Mouse (Mus musculus): ENCODE measurements around the gene Adcy2. TPM values are rescaled to one million over a fixed set of nuclear protein-coding genes. Genes with fewer than 3 reads are reported as not detected.

Adcy2 gene
- polyA plus RNA-seq (2012; rRNA removed), result 98.3 and 98.5 TPM in 2 replicates

GRCm38 (mm10) chr13:68998918-68999801, at the start of gene Adcy2:
TSS of gene Adcy2 (minus strand) at chr13:68999541.
- H3K27ac ChIP-seq (ENCODE audit: insufficient read depth, low read length), result peak within 1 kb of the TSS; percentile 88
- peaks cover 14% of the 10 kb centered on the region for H3K4me1 ChIP-seq (ENCODE audit: control insufficient read depth, insufficient read depth, low read length)
- TF ChIP-seq CTCF (IDR thresholded peaks at IDR 0.05; ENCODE audit: extremely low read depth, insufficient read depth, low read length) (no peak), POLR2A (IDR thresholded peaks at IDR 0.05; ENCODE audit: extremely low read depth, insufficient read depth, low read length) (no peak)
- H3K4me3 ChIP-seq (ENCODE audit: insufficient read depth, low read length), result peak within 1 kb of the TSS; percentile 70

GRCm38 (mm10) chr13:69036991-69037597, 37.8 kb upstream of the Adcy2 start:
- TF ChIP-seq POLR2A (IDR thresholded peaks at IDR 0.05; ENCODE audit: extremely low read depth, insufficient read depth, low read length), result no peak
- no peak for TF ChIP-seq CTCF (IDR thresholded peaks at IDR 0.05; ENCODE audit: extremely low read depth, insufficient read depth, low read length)
- H3K4me3 ChIP-seq (ENCODE audit: insufficient read depth, low read length), result no peak overlapping the region
- H3K27ac ChIP-seq (ENCODE audit: insufficient read depth, low read length), result 0 out of 2 replicates have a peak overlapping the region, but pooled peaks have one; percentile 41
- no peaks in the 10 kb centered on the region for H3K4me1 ChIP-seq (ENCODE audit: control insufficient read depth, insufficient read depth, low read length)

GRCm38 (mm10) chr13:69034621-69035020, 35.3 kb upstream of the Adcy2 start:
- Histone ChIP-seq H3K4me1 (ENCODE audit: control insufficient read depth, insufficient read depth, low read length) (no peaks in the 10 kb centered on the region), H3K27ac (ENCODE audit: insufficient read depth, low read length) (no peak overlapping the region), H3K4me3 (ENCODE audit: insufficient read depth, low read length) (no peak overlapping the region)
- TF ChIP-seq CTCF (IDR thresholded peaks at IDR 0.05; ENCODE audit: extremely low read depth, insufficient read depth, low read length) (no peak), POLR2A (IDR thresholded peaks at IDR 0.05; ENCODE audit: extremely low read depth, insufficient read depth, low read length) (no peak)

- H3K27ac ChIP-seq (ENCODE audit: insufficient read depth, low read length), result no peak overlapping the region
- H3K4me1 ChIP-seq (ENCODE audit: control insufficient read depth, insufficient read depth, low read length), result no peaks in the 10 kb centered on the region
- TF ChIP-seq CTCF (IDR thresholded peaks at IDR 0.05; ENCODE audit: extremely low read depth, insufficient read depth, low read length), result no peak
- TF ChIP-seq POLR2A (IDR thresholded peaks at IDR 0.05; ENCODE audit: extremely low read depth, insufficient read depth, low read length), result no peak
- H3K4me3 ChIP-seq (ENCODE audit: insufficient read depth, low read length), result no peak overlapping the region
These were observed 34.2 kb upstream of the Adcy2 start for GRCm38 (mm10) chr13:69033532-69033931.

GRCm38 (mm10) chr13:69029078-69029757, 29.9 kb upstream of the Adcy2 start:
- Histone ChIP-seq H3K27ac (ENCODE audit: insufficient read depth, low read length) (no peak overlapping the region), H3K4me1 (ENCODE audit: control insufficient read depth, insufficient read depth, low read length) (no peaks in the 10 kb centered on the region), H3K4me3 (ENCODE audit: insufficient read depth, low read length) (no peak overlapping the region)
- TF ChIP-seq CTCF (IDR thresholded peaks at IDR 0.05; ENCODE audit: extremely low read depth, insufficient read depth, low read length) (no peak), POLR2A (IDR thresholded peaks at IDR 0.05; ENCODE audit: extremely low read depth, insufficient read depth, low read length) (no peak)

- no peak overlapping the region for H3K4me3 ChIP-seq (ENCODE audit: insufficient read depth, low read length)
- no peaks in the 10 kb centered on the region for H3K4me1 ChIP-seq (ENCODE audit: control insufficient read depth, insufficient read depth, low read length)
- no peak for TF ChIP-seq POLR2A (IDR thresholded peaks at IDR 0.05; ENCODE audit: extremely low read depth, insufficient read depth, low read length)
- TF ChIP-seq CTCF (IDR thresholded peaks at IDR 0.05; ENCODE audit: extremely low read depth, insufficient read depth, low read length), result no peak
- H3K27ac ChIP-seq (ENCODE audit: insufficient read depth, low read length), result no peak overlapping the region
These were observed 25.6 kb upstream of the Adcy2 start for GRCm38 (mm10) chr13:69024964-69025363.

GRCm38 (mm10) chr13:69023239-69023638, 23.9 kb upstream of the Adcy2 start:
- Histone ChIP-seq H3K4me1 (ENCODE audit: control insufficient read depth, insufficient read depth, low read length) (no peaks in the 10 kb centered on the region), H3K4me3 (ENCODE audit: insufficient read depth, low read length) (no peak overlapping the region), H3K27ac (ENCODE audit: insufficient read depth, low read length) (no peak overlapping the region)
- TF ChIP-seq POLR2A (IDR thresholded peaks at IDR 0.05; ENCODE audit: extremely low read depth, insufficient read depth, low read length) (no peak), CTCF (IDR thresholded peaks at IDR 0.05; ENCODE audit: extremely low read depth, insufficient read depth, low read length) (no peak)

GRCm38 (mm10) chr13:69020574-69020973, 21.2 kb upstream of the Adcy2 start:
- Histone ChIP-seq H3K4me3 (ENCODE audit: insufficient read depth, low read length) (no peak overlapping the region), H3K4me1 (ENCODE audit: control insufficient read depth, insufficient read depth, low read length) (no peaks in the 10 kb centered on the region), H3K27ac (ENCODE audit: insufficient read depth, low read length) (no peak overlapping the region)
- TF ChIP-seq CTCF (IDR thresholded peaks at IDR 0.05; ENCODE audit: extremely low read depth, insufficient read depth, low read length), result no peak
- no peak for TF ChIP-seq POLR2A (IDR thresholded peaks at IDR 0.05; ENCODE audit: extremely low read depth, insufficient read depth, low read length)

- peaks cover 7% of the 10 kb centered on the region for H3K4me1 ChIP-seq (ENCODE audit: control insufficient read depth, insufficient read depth, low read length)
- no peak overlapping the region for H3K27ac ChIP-seq (ENCODE audit: insufficient read depth, low read length)
- no peak for TF ChIP-seq CTCF (IDR thresholded peaks at IDR 0.05; ENCODE audit: extremely low read depth, insufficient read depth, low read length)
- TF ChIP-seq POLR2A (IDR thresholded peaks at IDR 0.05; ENCODE audit: extremely low read depth, insufficient read depth, low read length), result no peak
- no peak overlapping the region for H3K4me3 ChIP-seq (ENCODE audit: insufficient read depth, low read length)
These were observed 7.6 kb upstream of the Adcy2 start for GRCm38 (mm10) chr13:69006915-69007314.

All from cortical plate, adult 2 months (tissue).